ENCODE assay signal across 21 mouse cellular contexts in the genomic region with DNA sequence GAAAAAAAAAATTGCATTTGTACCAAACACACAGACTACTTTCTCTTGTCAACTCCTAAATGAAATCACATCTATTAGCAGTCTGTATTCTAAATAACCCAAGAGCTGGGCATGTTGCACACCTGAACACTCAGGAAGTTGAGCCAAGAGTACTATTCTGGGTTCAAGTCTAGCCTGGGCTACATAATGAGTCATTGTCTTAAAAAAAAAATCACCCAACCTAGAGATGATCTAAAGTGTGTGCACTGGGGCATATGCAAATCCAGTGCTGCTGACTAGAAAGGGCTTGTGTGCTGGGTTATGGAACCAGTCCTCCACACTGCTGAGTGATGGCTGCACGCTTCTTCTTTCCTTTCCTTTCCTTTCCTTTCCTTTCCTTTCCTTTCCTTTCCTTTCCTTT. TPM values are rescaled to one million over a fixed set of nuclear protein-coding genes. Genes with fewer than 3 reads are reported as not detected.
A peak's percentile ranks its signal among the peaks of the same experiment; 100 is the strongest.
DNase-seq lines count a peak whose midpoint lies in the region; TF ChIP-seq lines count a peak whose summit lies in the region.
"Had no signal": no experiment of that assay in that cellular context is flagged by ENCODE, and none has a peak within 500 bp of the region (broad histone marks: within the 10 kb centered on the region; RNA-seq: fewer than 3 reads in every experiment).

No protein-coding gene starts in this region.

- peaks cover 0 to 22% of the 10 kb centered on the region in 2 experiments; a peak in 1 of 4 replicates for H3K4me1 ChIP-seq in CH12.LX (ENCODE audit: control insufficient read depth in 1 of 2, insufficient read depth in 2 of 2)

- dilution Hi-C loops in CH12.LX (cut with MboI; ENCODE audit: extremely low pct_ligation_motif_present, extremely low pct_unique_long_range_greater_than_20kb, low sequenced_read_pairs) = no loop called here

- H3K79me2 ChIP-seq in CH12.LX (replicated peaks; ENCODE audit: control insufficient read depth, extremely low read depth, insufficient read depth, poor library complexity, severe bottlenecking) = no peaks in the 10 kb centered on the region

- TF ChIP-seq POLR2A in CH12.LX (IDR thresholded peaks at IDR 0.05; ENCODE audit: low read depth, low read length) = no peak

- H3K36me3 ChIP-seq in CH12.LX (replicated peaks in 1 of 2; ENCODE audit: control insufficient read depth in 1 of 2, insufficient read depth in 1 of 2, low read length in 1 of 2) = peaks cover 14 to 37% of the 10 kb centered on the region in 2 experiments

- H3K4me3 ChIP-seq in CH12.LX (replicated peaks in 1 of 3; ENCODE audit: low read depth in 2 of 3, low read length in 2 of 3, poor library complexity in 1 of 3) = no peak overlapping the region

- no peak for TF ChIP-seq RAD21 in CH12.LX (IDR thresholded peaks at IDR 0.05; ENCODE audit: low read depth, low read length)

- in situ Hi-C loops in CH12.LX (cut with MboI; ENCODE audit: low pct_ligation_motif_present, low pct_unique_long_range_greater_than_20kb, low sequenced_read_pairs) = no loop called here

- H3K27me3 ChIP-seq in CH12.LX (replicated peaks) = no peaks in the 10 kb centered on the region
- H3K27me3 ChIP-seq: Patski had no signal

- H3K4me2 ChIP-seq in CH12.LX (ENCODE audit: insufficient read depth, low read depth, poor library complexity, severe bottlenecking) = no peak overlapping the region

- H3K9me3 ChIP-seq in CH12.LX (replicated peaks; ENCODE audit: low read length) = no peaks in the 10 kb centered on the region
- H3K9me3 ChIP-seq: G1E had no signal

- no peak overlapping the region for H3K27ac ChIP-seq in CH12.LX (ENCODE audit: insufficient read depth, low read depth)

- DNase-seq in A20 (ENCODE audit: low read depth, low spot score) (peak; percentile 52), CH12.LX (ENCODE audit: extremely low read depth) (peak; percentile 55)
- DNase-seq in frontal cortex, postnatal 14 days (ENCODE audit: low spot score in 2 of 2) = no peak
- DNase-seq in thymus, adult 18-20 months = no peak
- DNase-seq: adrenal gland, adult 2 months; adrenal gland, adult 8-10 months; adrenal gland, postnatal 10 days; adrenal gland, postnatal 14 days; adrenal gland, postnatal 25 days; adrenal gland, postnatal 36 days; B cell, adult 2 months; cerebellum, adult 11 months; cerebellum, adult 11-12 months; cerebellum, adult 18-20 months; cerebellum, adult 2 months; cerebellum, adult 8-10 months had no signal

- no peak overlapping the region for H3K9ac ChIP-seq in CH12.LX (ENCODE audit: insufficient read depth, low read depth)

- no peak for TF ChIP-seq EP300 in CH12.LX (IDR thresholded peaks at IDR 0.05; ENCODE audit: low read length)

- TF ChIP-seq CTCF in CH12.LX (conservative IDR thresholded peaks at IDR 0.05 in 1 of 2, IDR thresholded peaks at IDR 0.05 in 1 of 2; ENCODE audit: low read depth in 2 of 2, low read length in 2 of 2) = no peak

TF ChIP-seq in CH12.LX, 34 proteins besides CTCF, POLR2A, EP300 and RAD21:
- TF ChIP-seq ETS1 (conservative IDR thresholded peaks at IDR 0.05; ENCODE audit: low read depth, low read length) (no peak; the same call in 1 of the 2 replicates), MEF2A (IDR thresholded peaks at IDR 0.05; ENCODE audit: borderline replicate concordance, low read depth, low read length) (peak; percentile 49; the same call in 1 of the 2 replicates), NRF1 (IDR thresholded peaks at IDR 0.05; ENCODE audit: low read depth, low read length) (no peak), ZNF384 (IDR thresholded peaks at IDR 0.05; ENCODE audit: low read depth, low read length) (peak; percentile 85), BHLHE40 (IDR thresholded peaks at IDR 0.05; ENCODE audit: low read depth, low read length) (peak; percentile 42), MYC (IDR thresholded peaks at IDR 0.05; ENCODE audit: low read depth, low read length) (peak; percentile 35; the same call in 1 of the 2 replicates)

RNA-seq across cellular contexts. Expression of a gene that starts 24.8 kb away (rescaled TPM):
- 0.17 and 0.51 TPM in 2 replicates for total RNA-seq in CH12.LX (2012; rRNA removed)
- not detected in 2 replicates for total RNA-seq in CH12.LX (2014; rRNA removed)
- 0.07 and 0.09 TPM in 2 replicates for polyA plus RNA-seq in CH12.LX (2012; ENCODE audit: insufficient read length, low read depth)
- polyA plus RNA-seq: activated CD4-positive, CD25-positive, alpha-beta regulatory T cell, adult 4 months; C2C12; CD4-positive, CD25-positive, alpha-beta regulatory T cell, adult 4 months had no signal

RNA-seq across cellular contexts. Expression of a gene that starts 50.7 kb away (rescaled TPM):
- total RNA-seq in CH12.LX (2012; rRNA removed) (45.8 and 46.9 TPM in 2 replicates), CH12.LX (2014; rRNA removed) (26.4 and 28.4 TPM in 2 replicates)
- polyA plus RNA-seq in CH12.LX (2012; ENCODE audit: insufficient read length, low read depth) = 57.6 and 61.1 TPM in 2 replicates

Comparison
In these comparisons a context has a peak if more than half of its experiments do, and no peak if none do; other contexts are left out.
1. DNase-seq: peak in A20 (single experiment) and CH12.LX (single experiment); none in frontal cortex, postnatal 14 days (0 of 2) and thymus, adult 18-20 months (0 of 2).